Mouse (Mus musculus): Measurements from ENCODE around the gene Eif2ak3. TPM values are rescaled to one million over a fixed set of nuclear protein-coding genes. Genes with fewer than 3 reads are reported as not detected.

Gene Eif2ak3
- 20.0 and 21.2 TPM in 2 replicates for polyA plus RNA-seq (2012; rRNA removed)

DNA sequence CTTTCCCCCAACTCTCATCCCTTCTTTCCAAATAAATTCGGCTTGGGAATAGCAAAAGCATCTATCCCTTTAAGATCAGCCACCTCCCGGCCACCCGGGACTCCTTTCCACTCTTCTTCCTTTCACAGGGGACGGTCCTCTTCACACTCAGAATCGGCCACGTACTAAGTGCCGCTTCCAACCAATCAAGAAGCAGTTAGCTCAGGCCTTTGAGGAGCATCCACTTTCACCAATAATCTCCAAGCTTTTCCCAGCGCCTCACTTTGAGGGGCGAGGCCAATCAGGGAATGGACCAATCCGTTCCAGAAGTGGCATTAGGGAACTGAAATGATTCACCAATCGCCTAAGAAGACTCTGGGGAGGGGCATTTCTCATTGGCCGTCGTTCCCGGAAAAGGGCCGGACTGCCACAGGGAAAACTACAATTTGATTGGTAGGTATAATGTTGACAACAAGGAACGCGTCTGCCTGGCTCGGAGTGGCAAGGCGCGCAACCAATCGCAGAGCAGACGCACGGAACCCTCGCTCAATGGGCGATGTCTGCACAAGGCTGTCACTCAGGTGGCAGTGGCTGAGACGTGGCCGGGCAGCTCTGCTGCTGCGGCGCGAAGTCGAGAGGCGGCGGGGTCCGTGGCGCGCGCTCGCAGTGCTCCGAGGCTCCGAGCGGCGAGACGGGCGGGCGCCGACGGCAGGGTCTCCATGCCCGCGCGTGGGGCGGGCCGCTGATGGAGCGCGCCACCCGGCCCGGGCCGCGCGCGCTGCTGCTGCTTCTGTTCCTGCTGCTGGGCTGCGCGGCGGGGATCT is at the start of gene Eif2ak3:
Gene Eif2ak3, plus strand, starts transcription at position 514 of the 803 bp plus-strand sequence.

DNA sequence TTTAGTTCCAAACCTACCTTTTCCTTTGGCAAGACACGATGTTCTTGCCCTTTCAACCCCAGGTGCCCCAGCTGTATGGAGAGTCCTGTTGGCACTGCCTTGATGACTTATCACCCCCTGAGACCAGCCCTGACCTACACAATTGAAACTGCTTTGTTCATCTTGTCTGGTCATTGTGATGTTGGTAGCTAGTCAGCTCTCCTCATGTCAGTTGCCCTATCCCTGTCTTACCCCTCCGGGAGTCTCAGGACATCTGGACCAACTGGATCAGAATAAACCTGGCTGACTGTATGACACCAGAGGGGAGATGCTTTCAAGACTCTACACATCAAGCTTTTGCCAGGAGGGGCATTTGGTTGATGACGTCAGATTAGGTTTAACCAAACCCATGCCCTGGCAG is 74.5 kb downstream of the Eif2ak3 start, which contains the start of gene Tex37:
Gene Tex37, minus strand, starts transcription at position 101 of the 400 bp plus-strand sequence.

Other genes starting within 250 kb of the Eif2ak3 start
- gene Rpia, start 52.3 kb upstream of the Eif2ak3 start, polyA plus RNA-seq (2012; rRNA removed): 26.2 and 31.6 TPM in 2 replicates
- gene Tex37, start 74.4 kb downstream of the Eif2ak3 start, polyA plus RNA-seq (2012; rRNA removed): not detected in 2 replicates
- 0.11 TPM in 1 of 2 replicates, not detected in the other for gene Foxi3, start 112.0 kb downstream of the Eif2ak3 start, polyA plus RNA-seq (2012; rRNA removed)

All from central nervous system, embryonic 14 days (tissue).